Mouse (Mus musculus): ENCODE results near the gene Mylk3.

Mylk3 gene

DNA sequence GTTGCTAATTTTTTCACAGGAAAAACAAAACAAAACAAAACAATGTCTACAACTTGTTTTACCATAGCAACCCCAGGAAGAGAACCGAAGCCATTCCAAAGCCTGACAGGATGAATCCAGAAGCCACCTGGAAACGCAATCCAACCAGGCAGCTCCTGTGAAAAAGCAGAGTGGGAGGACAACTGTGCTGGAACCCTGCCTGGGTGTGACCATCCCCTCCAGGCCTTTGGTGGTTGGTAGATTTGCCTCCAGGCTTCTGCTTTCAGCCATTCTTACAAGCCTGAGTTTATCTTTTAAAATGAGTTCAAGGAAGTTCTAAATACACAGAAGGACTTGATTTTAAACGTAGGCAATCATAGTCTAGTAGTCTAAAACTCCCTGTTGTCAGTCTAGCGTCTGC, 4.2 kb downstream of the Mylk3 start:
- DNase-seq (ENCODE audit: low read depth in 2 of 2, low spot score in 2 of 2): no peak

DNA sequence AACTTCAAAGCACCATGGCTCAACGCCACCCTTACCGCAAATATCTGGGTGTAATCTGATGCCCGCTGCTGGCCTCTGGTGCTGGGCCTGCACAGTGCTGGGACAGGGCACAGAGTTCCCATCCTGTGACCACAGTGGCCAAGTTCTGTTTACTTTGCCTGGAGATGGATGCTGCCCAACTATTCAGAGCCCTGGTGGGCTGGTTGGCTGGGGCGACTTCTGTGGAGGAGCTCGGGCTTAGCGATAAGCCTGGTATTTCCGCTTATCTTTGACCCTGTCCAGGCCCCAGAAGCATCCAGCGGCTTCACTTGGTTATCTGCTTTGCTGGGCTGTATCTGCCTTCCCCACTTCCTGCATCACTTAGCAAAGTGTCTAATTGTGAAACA, 5.3 kb downstream of the Mylk3 start:
- DNase-seq (ENCODE audit: low read depth in 2 of 2, low spot score in 2 of 2): no peak

DNA sequence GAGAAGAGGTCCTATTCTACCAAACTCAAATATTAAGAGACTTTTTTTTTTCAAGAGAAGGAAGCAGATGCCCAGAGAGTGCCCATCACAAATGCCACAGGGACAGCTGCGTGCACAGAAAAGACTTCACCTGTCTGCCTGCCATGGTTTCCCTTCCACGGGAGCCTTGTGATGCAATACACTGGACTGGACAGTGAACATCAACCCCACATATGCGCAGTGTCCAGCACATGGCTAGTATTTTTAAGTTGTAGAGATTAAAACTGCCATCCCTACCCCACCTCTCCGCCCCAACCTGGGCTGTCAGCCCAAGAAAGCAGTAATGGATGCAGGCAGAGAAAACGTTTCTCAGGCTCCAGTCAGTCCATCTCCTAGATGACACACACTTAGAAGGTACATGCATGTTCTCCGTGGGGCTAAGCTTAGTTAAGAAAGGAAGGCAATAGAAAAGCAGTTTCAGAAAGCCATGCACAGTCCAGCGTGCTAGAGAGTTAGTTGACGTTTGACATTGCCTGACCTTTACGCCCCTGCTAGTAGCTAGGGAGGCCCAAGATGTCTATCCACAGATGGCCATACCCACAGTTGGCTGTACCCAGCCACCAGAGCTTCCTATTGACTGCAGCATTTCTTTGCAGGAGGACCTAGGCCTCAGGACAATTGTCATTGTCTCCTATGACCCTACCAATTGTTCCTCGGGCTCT, 5.9 kb downstream of the Mylk3 start:
- DNase-seq (ENCODE audit: low read depth in 2 of 2, low spot score in 2 of 2): no peak

DNA sequence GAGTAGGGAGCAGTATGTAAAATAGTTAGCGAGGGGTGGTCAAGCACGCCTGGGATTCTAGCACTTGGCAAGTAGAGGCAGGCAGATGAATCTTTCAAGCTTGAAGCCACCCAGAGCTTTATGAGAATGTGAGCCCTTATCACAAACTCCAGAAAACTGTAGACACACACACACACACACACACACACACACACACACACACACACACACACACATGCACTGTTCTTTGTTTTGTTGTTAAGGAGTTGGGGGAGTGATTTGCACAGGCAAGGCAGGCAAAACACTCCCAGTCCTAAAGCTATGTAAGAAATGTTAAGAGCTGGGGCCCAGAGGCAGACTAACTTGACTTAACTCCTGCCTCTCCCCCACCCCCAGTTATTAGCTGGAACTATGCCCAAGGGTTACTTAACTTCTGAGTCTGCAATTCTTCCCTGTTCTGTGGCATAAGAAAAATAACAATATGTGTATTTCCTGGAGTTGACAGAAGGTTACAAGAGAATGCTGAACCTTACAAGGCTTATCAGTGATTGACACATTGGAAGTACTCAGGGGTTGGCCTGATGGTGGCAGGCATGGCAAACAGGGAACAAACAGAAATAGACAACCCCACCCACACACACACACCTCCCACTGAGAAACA, 6.9 kb downstream of the Mylk3 start:
- no peak for DNase-seq (ENCODE audit: low read depth in 2 of 2, low spot score in 2 of 2)

DNA sequence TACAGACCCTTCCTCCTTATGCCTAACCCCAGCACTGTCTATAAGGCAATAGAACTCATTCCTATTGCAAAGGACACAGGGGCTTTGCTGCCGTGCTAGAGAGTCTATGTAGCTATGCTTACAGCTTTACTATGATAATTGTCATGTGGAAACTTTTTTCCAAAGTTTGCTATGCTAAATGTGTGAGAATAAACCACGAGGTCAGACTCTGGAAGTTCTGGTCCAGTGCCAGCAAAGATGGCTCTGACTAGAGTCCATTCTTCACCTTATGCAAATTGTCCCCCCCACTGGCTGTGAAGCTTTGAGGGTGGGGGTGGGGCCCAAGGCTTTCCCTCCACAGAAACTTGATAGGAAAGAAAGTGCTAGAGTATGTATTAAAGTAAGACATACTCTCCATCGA, 9.6 kb downstream of the Mylk3 start:
- DNase-seq (ENCODE audit: low read depth in 2 of 2, low spot score in 2 of 2): no peak

DNA sequence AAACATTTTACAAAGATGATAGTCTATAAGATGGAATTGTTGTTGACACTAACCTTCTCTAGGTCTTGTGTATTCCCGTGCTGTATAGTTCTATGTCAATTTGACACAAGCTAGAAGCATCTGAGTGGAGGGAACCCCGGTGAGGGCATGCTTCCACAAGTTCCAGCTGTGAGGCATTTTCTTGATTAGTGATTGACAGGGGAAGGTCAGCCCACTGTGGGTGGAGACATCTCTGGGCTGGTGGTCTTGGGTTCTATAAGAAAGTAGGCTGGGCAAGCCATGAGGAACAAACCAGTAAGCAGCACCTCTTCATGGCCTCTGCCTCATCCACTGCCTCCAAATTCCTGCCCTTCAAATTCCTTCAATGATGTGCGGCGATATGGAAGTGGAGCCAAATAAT, 11.9 kb downstream of the Mylk3 start:
- DNase-seq (ENCODE audit: low read depth in 2 of 2, low spot score in 2 of 2): no peak

DNA sequence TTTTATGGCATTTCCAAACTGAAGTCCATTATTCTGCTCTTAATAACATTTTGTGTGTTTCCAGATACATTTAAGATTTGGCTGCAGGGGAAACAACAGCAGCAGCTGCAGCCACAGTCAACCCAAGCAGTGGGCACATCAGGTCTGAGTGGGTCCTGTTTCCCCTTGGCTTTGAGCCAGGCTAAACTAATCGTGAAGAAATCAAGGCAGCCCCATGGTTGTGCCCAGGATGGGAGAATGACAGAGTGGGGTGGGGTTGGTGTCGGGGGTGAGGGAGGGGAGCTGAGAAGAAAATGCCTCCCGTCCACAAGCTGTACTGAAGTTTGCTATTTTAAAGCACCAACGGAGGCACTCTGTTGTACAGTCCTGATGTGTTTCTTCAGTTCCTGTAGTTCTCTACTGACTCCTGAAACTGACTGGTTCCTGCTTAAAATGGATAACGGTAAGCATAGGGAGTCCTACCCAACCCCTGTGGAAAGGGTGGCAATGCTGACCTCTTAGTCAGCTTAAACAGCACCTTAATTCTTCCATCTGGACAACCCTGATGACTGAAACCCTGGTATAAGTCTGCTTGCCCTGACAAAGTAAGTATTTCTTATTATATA, 12.6 kb downstream of the Mylk3 start:
- no peak for DNase-seq (ENCODE audit: low read depth in 2 of 2, low spot score in 2 of 2)

DNA sequence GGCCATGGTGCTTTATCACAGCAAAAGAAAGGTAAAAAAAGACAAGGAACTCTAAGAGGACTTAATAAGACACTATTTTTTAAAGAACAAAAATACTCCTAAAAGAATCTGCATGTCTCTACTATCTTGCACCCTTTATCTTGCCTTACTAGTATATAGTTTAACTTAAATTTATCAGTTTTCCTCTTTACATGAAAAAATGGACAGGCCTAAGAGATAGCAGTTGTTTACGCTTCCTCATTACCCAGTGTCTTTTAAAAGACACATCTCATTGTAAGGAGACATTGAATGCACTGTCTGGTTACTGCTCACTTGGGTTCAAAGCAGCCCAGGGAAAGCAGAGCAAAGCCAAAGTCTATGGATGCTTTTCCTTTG, 13.7 kb downstream of the Mylk3 start:
- no peak for DNase-seq (ENCODE audit: low read depth in 2 of 2, low spot score in 2 of 2)

DNA sequence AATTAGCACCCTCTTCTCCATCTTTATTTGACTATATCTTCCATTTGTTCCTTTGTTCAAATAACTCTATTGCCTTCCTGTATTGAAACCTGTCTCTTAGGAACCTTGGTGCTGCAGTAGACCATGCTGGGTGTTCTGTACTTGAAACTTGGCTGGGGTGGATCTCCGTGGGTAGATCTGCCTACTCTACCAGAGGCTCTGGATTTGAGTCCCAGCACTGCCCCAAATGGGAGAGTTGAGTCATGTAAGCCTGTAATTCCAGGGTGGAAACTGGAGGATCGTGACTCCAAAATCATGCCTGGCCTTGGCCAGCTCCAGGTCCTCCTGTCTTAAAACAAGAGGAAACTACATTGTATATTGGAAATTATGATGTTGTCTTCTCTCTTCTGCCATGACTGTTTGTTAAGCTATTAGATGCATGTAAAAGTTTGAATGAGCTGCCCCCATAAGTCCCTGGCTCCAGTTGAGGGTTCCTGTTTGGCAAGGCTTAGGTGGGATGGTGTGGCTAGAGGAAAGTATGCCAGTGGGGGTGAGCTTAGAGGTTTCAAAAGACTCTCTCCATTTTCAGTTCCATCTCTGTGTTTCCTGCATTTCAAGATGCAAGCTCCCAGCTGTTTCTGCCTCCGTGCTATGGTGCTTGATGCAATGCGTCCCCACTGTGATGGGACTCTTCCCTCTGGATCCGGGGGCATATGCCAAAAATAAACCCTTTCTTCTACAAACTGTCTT, 14.2 kb downstream of the Mylk3 start:
- no peak for DNase-seq (ENCODE audit: low read depth in 2 of 2, low spot score in 2 of 2)

DNA sequence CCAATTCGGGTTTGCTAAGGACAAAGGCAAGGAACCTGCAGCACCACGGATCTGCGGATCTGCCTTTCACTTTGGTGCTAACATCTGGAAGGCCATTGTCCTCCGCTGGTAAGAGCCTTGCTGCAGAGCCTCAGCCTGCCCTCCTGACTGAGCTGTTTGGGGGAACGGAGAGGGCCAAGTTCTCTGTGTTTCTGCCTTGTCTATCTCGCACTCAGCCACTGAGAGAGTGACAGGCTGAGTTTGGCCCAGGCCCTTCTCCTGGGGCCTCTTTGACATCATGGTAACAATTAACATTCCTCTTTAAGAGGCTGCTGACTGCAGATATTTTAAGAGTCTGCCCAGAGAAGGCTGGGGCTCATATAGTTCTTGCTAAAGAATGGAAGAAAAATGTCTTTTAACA, 21.0 kb downstream of the Mylk3 start:
- DNase-seq (ENCODE audit: low read depth in 2 of 2, low spot score in 2 of 2): no peak

DNA sequence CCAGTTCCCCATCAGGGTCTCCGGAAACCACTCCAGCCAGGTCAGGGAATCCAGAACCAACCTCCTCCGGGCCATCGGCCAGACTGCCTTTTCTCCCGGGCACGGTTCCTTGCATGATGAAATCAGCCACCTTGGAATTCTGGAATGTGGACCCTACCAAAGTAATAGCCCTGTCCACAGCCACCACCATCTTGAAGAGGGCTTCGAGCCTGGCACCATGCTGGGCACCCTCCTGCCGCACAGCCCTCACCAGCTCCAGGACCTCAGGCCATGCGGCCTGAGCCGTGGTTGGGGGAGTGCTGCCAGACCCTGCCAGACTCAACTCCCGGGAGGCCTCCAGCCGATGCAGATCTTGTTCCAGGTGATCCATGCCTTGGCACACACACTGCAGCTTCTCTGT, 21.5 kb downstream of the Mylk3 start:
- DNase-seq (ENCODE audit: low read depth in 2 of 2, low spot score in 2 of 2): no peak

DNA sequence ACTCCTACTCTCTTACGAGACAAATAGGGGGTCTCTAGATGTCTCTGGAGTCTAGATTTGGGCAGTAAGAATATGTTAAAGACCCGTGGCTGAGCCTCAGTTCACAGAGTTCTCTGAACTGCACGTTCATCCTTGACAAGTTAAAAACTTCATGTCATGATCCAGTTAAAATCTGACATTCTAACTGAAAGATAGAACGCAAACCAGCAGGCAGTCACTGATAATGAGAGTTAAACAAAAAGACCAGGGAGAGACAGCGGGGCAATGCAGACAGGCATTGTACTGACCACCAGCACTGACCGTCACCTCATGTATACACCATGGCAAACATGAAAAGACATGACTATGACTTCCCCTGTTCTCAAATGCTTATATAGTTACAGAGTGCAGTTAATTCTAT, 22.7 kb downstream of the Mylk3 start:
- DNase-seq (ENCODE audit: low read depth in 2 of 2, low spot score in 2 of 2): no peak

DNA sequence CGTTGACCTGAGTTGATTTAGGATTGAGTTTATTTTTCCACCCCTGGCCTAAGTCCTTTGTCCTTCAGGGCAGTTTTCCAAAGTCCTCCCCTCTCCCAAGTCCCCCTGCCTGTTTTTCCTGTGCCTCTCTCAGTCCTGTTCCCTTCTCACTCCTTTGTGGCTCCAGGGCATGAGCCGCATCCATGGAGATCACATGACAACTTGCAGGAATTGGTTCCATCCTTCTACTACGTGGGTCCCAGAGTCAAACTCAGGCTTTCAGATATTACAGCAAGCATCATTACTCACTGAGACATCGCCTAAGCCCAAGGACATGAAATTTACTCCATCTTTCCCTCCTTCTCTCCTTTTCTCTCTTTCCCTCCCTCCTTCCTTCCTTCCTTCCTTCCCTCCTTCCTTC, 23.9 kb downstream of the Mylk3 start:
- DNase-seq (ENCODE audit: low read depth in 2 of 2, low spot score in 2 of 2): no peak

DNA sequence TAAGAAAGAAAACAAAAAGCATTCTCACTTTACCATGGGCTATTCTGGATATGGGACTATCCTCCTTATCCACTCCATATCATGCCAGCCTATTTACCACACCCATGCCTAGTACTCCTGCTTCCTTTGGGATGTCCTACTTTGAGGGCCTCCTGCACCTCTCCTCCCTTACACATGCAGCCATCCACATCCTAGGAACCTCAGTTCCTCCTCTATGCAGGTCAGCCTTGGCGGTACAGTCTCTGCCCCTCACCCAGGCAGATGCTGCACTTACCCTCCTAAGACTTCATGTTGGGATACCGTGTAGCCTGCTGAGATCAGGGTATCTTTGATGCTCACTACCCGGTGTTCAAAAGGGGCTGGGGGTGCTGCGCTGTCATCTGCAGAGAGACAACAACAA, 32.9 kb downstream of the Mylk3 start:
- DNase-seq (ENCODE audit: low read depth in 2 of 2, low spot score in 2 of 2): no peak

DNA sequence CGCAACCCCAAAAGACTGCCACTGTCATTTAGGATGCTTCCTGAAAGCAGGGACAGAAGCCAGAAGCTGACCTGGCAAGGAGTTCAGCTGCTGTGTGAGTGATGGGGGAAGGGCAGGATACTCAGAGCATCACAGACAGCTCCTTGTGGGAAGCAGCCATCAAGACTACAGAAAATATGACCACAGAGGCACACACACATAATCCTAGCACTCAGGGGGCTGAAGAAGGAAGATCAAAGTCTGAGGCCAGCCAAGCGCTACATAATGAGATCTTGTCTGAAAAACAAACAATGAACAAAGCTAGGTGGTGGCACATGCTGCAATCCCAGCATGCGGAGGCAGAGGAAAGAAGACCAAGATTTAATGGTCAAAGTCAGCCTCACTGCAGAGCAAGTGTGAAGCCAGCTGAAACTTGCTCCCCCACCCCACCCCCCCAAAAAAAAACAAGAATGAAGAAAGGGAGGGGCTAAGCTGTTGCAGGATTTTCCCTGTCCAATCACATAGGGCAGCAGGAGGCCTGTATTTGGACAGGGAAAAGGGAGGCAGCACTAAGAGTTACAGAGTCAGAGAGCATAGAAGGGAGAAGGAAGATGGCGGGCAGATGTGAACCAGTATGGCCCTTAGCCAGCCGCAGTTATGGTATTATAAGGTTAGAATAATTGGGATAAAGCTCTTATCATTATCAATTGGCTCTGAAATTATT, 46.1 kb downstream of the Mylk3 start:
- no peak for DNase-seq (ENCODE audit: low read depth in 2 of 2, low spot score in 2 of 2)

DNA sequence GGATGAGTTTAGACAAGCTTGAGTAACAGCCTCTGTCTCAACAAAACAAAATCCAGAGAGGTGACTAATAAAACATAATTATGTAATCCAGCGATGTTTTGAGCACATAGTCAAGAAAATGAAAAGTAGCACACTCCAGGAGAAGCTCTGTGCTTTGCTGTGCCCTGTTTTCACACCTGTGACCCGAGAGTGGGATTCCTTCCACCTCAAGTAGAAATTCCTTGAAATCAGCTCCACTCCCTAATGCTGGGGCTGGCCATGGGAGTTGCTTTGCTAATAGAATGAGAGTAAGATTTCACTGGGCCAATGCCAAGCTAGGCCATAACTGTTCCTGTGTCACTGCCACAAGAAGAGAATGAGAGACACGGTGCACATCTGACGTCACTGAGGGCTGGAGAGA, 48.5 kb downstream of the Mylk3 start:
- no peak for DNase-seq (ENCODE audit: low read depth in 2 of 2, low spot score in 2 of 2)

DNA sequence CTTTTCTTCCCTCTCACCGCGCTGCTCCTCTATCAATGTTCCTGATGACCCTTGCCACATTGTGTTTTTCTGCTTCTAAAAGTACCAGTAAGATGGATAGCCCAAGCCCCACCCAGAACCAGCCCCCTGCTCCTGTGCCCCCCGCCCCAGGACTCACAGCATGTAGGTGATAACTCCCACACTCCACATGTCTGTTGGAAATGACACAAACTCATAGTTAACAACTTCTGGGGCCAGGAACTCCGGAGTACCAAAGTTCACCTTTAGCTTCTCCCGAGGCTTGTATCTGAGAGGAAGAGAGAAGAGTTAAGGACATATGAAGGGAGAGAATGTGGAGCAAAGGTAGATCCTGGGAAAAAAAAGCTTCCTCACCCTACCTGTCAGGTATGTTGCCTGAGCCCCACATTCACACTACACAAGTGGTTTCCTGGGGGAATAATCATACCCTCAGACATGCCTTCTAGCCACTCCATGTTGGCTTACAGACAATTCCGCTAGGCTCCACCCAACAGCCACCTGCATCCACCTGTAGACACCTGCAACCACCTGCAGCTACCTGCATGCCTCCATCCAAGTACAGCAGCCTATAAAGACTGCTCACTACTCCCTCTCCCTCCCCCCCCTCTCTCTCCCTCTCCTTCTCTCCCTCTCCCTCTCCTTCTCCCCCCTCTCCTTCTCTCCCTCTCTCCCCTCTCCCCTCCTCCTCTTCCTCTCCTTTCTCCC, 49.8 kb downstream of the Mylk3 start:
- DNase-seq (ENCODE audit: low read depth in 2 of 2, low spot score in 2 of 2): no peak

DNA sequence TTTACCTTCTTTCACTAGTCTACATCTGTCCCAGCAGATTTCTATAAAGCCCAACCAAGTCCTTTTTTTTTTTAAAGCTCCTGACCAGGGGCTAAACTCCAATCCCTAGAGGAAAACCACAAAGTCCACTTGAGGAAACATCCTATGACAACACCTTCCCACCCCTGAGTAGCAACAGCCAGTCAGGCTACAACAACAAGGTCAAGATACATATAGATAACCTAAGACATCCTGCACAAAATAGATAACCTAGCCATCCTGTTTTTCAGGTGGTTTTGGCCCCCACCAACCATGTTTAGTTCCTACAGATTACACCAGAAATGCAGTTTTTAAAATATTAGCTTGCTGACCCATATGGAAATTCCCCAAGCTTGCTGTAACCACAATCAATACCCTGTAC, 51.0 kb downstream of the Mylk3 start:
- no peak for DNase-seq (ENCODE audit: low read depth in 2 of 2, low spot score in 2 of 2)

DNA sequence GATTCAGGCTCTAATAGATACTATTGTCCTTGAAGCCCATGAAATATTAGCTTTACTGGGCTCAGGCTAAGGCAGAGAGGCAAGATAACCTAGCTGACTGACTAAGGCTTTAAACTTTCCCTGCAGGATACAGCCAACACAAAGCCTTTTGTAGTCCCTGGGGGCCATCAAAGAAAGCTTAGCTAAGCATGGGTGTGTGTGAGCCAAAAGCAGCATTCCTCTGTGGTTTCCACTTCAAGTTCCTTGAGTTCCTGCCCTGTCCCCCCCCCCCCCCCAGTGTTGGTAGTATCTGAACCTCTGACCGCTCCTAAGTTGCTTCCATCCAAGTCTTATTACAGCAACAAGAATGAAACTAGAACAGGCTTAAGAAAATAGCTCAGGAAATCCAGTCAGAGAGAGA, 56.6 kb downstream of the Mylk3 start:
- DNase-seq (ENCODE audit: low read depth in 2 of 2, low spot score in 2 of 2): no peak

DNA sequence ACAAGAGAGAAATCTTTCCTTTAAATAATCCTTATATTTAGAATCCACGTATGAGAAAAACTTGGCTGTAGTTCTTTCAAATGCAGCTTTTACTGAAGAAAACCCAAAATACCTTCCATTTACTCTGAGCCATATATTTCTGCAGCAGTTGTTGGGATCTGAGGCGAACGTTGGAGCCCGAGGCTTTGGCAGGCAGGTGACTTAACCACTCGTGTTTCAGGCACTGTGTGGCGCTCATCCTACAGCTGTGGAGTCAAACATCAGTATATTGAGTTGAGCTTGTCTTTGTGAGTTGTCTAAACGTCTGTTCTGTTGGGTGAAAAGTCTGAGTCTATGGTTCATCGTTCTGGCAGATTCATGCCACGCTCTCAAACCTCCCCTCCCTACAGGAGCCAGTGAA, 59.1 kb downstream of the Mylk3 start:
- DNase-seq (ENCODE audit: low read depth in 2 of 2, low spot score in 2 of 2): no peak

DNA sequence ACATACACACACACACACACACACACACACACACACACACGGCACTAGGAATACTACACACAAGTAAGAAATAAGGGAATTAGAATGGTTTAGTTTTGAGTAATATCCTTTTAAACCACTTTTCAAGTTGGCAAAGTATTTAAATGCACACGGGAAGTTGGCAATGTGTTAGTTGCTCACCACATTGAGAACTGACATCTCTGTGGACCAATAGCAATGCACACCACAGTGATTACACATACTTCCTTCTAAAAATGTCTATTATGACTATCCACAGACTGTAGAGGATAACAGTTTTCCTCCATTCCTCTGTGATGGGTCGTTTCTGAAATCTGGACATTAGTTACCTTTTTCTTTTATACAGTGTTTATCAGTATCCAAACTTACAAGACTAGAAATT, 63.1 kb downstream of the Mylk3 start:
- DNase-seq (ENCODE audit: low read depth in 2 of 2, low spot score in 2 of 2): no peak

Data from CD8-positive naive resting alpha-beta T cell, adult 2 months (primary cell).